Mouse (Mus musculus) adrenal gland, adult 2 months (tissue): Measurements from ENCODE around the gene Mad2l1bp. TPM values are rescaled to one million over a fixed set of nuclear protein-coding genes. Genes with fewer than 3 reads are reported as not detected.
A peak's percentile ranks its signal among the peaks of the same experiment; 100 is the strongest.

Experiments
- DNase-seq: peaks from one replicate; pipeline ENCODE4 v3.0.0; 2021
- long read RNA-seq: library from polyadenylated mRNA; stranded (forward); transcript quantifications from one replicate; pipeline ENCODE4 v2.0.0, GENCODE M21; 2021
- polyA plus RNA-seq: library from polyadenylated mRNA; depleted of rRNA; stranded (reverse); fragments of >200 nt; gene quantifications from 2 replicates; pipeline ENCODE4 v1.2.3, GENCODE M21; 2012; rRNA removed
- total RNA-seq, 2 experiments: library from RNA; stranded (reverse); gene quantifications; 2 replicates each; pipeline ENCODE4 v1.2.3; 2021

Mad2l1bp gene
- 10 to 100 TPM; 14.2 to 15.5 TPM for total RNA-seq
- polyA plus RNA-seq: 7.9 and 8.3 TPM in 2 replicates
- long read RNA-seq, transcript Mad2l1bp-201 (3 exons, 1,272 nt): major isoform, 16 of 17 reads
- long read RNA-seq, partial matches to known transcripts: 0 of 17 reads
- long read RNA-seq, other reads (novel, unspliced or antisense): 1 of 17 reads

DNA sequence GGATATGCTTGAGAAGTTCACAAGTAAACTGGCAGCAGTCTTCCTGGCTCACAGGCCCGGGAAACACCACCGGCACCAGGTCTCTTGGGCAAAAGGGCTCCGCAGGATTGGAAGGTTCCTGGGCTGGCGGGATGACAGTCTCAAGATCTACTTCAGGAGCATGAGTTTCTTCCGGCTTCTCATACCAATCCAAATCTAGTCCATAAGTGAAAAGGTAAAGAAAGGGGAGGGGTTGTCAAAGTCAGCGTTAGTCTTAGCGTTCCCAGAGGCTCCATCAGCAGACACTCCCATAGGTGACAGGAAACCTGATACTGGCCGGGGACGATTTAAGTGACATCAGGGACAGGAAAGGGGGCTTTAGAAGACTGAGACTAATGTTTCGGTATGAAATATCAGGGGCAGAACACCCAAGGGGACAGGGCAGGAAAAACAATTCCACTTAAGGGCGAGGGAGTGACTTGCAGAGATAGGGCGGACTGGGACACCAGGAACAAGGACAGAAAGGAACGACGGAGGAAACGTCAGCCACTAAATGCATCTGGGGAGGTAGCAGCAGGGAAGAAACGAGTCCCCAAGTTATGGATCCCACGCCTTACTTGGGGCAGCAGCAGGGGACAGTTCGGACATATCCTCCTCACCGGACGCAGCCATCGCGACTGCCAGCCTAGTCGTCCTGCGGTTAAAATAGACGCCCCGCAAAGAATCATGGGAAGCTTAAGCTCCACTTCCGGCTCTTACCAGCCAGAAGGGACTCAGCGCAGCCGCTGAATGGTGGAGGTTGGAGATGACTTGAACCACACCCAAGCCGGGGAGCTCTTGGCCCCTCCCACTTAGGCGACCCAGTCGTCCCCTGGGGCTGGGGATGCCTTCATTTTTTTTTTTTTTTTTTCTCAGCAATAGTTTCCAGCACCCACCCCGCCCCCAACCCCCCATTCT is at the start of gene Mad2l1bp:
TSS of gene Mad2l1bp (minus strand) at position 707 of the 936 bp plus-strand sequence.
- peak; percentile 91 for DNase-seq

DNA sequence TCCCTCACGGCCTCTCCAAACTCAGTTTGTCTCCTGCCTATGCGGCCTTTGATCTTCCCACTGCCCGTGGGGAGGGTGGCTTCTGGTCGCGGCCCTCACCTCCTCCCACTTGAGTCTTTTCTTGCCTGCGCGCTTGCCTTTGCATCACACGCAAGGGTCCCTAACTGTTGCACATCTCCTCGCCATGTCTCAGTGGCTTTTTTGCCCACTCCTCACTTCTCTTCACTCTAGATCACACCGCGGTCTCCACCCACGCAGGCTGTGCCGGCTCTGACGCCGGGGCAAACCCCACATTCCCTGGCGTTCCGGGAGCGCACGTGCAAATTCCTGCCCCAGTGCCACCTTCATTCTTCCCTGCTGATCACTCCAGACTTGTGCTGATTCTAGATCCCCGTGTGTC is 49.7 kb upstream of the Mad2l1bp start:
- DNase-seq: no peak

- DNase-seq: peak; percentile 96
Measured at GRCm38 (mm10) chr17:46202421-46203071, 49.2 kb upstream of the Mad2l1bp start, which contains the start of the genes Polh and Xpo5. Polh (minus strand) TSS chr17:46202645. Xpo5 (plus strand) TSS chr17:46202782.

DNA sequence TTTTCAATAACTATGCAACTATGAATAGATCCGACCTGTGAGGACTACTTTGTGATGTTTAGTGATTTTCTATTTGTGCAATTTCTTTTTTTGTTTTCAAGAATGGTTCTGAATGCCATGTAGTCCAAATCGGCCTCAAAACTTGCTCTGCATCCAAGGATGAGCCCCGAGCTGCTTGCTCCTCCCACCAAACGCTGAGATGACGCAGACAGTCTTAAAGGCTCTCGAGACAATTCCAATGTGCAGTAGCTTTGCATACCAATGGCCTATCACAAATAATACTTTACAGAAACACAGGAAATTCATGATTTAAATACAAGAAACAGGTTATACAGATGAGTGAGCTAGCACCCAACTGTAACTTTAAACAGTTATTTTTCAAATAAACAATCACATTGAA is 47.8 kb upstream of the Mad2l1bp start:
- peak; percentile 54 for DNase-seq

GRCm38 (mm10) chr17:46188829-46189228 is 35.5 kb upstream of the Mad2l1bp start:
- peak; percentile 62 for DNase-seq

GRCm38 (mm10) chr17:46182273-46182672 is 28.9 kb upstream of the Mad2l1bp start:
- DNase-seq: peak; percentile 54

- no peak for DNase-seq
Measured at GRCm38 (mm10) chr17:46170538-46170937, 17.2 kb upstream of the Mad2l1bp start.

- DNase-seq: no peak
Measured at GRCm38 (mm10) chr17:46168768-46169167, 15.4 kb upstream of the Mad2l1bp start.

GRCm38 (mm10) chr17:46168318-46168717 is 15.0 kb upstream of the Mad2l1bp start:
- DNase-seq: peak; percentile 40

DNA sequence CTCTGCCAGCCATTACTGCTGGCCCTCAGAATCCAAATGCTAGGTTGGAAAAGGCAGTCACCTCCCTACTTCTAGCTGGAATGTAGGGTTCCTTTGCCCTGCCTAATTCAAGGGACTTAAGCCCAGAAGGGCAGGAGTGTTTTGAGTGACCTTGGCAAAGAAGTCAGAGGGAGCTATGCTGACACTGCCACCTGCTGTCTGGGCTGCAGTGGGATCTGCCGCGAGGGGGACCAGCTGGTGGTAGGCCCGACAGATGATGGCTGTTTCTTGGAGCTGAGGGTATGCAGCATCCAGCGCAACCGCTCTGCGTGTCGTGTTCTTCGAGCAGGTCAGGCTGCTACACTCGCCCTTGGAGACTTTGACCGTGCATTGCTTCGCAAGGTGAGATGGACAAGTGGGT is 13.7 kb upstream of the Mad2l1bp start:
- DNase-seq: peak; percentile 58

- no peak for DNase-seq
Measured at GRCm38 (mm10) chr17:46166270-46166669, 12.9 kb upstream of the Mad2l1bp start.

DNA sequence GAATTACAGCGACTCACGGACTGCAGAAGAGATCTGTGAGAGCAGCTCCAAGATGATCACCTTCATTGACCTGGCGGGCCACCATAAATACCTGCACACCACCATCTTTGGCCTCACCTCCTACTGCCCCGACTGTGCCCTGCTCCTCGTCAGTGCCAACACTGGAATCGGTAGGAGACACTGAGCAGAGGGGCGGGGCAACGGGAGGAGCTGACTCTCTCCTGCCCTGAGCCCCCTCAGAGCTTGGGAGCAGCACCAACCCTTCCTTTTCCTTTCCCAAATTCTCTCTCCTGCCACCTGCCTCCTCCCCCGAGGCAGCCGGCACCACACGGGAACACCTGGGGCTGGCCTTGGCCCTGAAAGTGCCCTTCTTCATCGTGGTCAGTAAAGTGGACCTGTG is 12.1 kb upstream of the Mad2l1bp start:
- DNase-seq: no peak

DNA sequence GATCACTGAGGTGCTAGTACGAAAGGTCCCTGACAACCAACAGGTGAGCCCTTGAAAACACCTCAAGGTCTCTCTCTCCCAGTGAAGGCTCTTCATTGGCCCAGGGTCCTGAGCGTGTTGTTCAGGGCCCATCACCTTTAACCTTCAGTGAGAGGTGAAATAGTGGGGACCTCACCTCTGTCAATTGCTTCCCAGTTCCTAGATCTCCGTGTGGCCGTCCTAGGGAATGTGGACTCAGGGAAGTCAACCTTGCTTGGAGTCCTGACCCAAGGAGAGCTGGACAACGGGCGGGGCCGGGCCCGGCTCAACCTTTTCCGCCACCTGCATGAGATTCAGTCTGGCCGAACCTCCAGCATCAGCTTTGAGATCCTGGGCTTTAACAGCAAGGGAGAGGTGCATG is 11.4 kb upstream of the Mad2l1bp start:
- no peak for DNase-seq

DNA sequence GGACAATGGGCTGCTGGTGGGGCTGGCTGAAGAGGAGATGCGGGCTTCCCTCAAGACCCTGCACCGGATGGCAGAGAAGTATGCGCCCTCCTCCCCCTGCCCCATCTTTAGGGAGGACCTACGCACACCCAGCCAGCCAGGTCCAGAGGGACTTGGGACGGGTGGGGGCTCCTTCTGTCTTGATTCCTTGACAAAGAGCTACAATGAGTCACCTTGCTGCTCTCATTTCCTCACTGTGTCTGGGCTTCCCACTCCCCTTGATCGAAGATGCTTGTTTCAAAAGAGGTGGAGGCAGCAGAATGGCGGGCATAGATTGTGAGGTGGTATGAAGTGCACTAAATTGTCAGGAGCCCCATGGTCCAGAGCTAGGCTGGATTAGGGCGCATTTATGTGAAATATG is 10.9 kb upstream of the Mad2l1bp start:
- no peak for DNase-seq

DNA sequence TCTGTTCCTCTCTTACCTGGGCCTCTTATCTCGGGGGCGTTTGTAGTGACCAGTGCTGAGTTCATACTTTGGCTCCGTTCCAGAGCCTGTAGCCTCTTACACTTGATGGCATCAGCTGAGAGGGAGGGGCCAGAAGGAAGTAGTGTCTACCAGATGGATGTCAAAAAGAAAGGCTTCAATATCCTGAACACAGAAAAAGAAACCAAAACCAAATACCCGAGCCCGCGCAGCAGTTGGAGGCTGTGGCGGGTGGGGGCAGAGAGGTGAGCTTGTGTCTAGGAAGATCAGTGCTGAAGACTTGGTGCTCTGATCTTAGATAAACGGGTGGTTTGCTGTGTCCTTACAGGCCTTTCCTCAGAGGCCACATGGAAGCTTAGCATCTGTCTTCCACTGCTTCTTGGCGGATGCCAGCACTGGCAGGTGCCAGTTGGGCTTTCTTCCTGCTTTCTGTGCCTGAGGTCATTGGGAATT is 9.6 kb upstream of the Mad2l1bp start:
- DNase-seq: peak; percentile 59

- DNase-seq: no peak
Measured at GRCm38 (mm10) chr17:46162551-46162950, 9.2 kb upstream of the Mad2l1bp start.

GRCm38 (mm10) chr17:46161710-46162109 is 8.4 kb upstream of the Mad2l1bp start:
- DNase-seq: no peak

DNA sequence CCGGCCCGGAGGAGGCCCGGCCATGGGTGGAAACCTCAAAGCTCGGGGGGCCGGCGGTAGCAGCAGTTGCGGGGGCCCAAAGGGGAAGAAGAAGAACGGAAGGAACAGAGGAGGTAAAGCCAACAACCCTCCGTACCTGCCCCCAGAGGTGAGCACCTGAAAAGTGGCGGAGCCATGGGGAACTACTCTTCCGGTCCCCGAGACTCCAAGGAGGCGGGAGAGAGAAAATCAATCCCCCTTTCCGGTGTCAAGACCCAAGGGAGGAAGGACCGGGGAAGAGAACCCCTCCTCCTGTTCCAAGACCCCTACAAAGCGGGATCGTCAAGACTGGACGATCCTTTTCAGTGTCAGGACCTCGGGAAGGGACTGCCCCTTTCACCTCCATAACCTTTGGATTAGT is 7.8 kb upstream of the Mad2l1bp start:
- no peak for DNase-seq

DNA sequence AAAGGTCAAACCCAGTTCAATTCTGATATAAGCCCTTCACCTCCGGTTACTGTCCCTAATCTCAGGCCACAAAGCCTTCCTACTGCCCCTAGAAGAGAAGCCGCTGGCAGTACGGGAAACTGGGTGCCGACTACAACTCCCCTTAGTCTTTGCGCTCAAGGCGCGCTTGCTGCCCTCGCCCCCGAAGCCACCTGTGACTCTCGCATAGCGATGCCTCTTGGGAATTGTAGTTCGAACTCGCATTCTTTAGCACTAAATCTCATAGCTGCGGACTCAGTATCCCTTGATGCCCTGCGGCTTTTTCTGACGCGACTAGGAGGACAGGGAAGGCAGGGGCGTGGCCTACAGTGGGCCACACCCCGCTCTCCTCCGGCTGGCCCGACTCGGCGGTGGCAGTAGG is 7.3 kb upstream of the Mad2l1bp start, which contains the start of gene Gtpbp2:
TSS of gene Gtpbp2 (plus strand) at position 347 of the 400 bp plus-strand sequence.
- DNase-seq: peak; percentile 97

GRCm38 (mm10) chr17:46160090-46160662 is 6.8 kb upstream of the Mad2l1bp start:
- DNase-seq: peak; percentile 97

DNA sequence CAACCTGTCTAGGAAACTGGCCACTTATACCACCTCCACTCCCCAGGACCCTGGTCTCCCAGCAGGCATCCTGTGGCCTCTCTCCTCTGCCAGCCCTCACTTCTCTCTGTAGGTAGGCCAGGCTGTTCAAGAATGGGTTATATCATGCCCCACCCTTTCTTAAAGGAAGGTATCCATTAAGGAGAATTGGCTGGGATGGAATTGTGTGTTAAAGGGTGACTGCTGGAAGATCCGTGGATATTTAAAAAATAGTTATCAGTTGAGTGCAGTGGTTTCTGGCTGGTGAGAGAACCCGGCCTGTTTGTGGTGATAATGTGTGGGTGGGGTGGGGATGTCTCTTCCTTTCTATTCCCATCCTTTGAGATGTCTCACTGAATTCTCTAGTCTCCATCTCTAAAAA is 5.9 kb upstream of the Mad2l1bp start:
- DNase-seq: no peak

DNA sequence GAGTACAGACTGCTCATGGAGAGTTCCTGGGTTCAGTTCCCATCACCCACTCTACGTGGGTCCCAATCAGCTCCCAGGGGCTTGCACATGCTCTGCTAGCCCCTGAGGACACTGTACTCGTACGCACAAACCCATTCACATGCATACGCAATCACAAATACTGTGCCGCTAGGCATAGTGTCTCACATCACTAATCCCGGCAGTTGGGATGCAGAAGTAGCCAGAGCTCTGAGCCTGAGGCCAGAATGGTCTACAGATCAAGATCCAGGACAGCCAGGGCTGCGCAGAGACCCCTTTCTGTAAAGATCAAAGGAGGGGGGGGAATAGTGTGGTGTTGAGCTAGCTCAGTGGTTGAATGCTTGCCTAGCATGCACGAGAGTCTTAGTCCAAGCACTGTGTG is 3.8 kb upstream of the Mad2l1bp start:
- DNase-seq: no peak
